ENCODE assay signal across 8 mouse cellular contexts in genomic region chr1:87245929-87246815, GRCm38 (mm10). TPM values are rescaled to one million over a fixed set of nuclear protein-coding genes. Genes with fewer than 3 reads are reported as not detected.
DNase-seq lines count a peak whose midpoint lies in the region; ATAC-seq and TF ChIP-seq lines count a peak whose summit lies in the region.

No protein-coding gene starts in this region.

- no peak overlapping the region for H3K4me3 ChIP-seq in G1E (ENCODE audit: low read depth, low read length)
- no peak overlapping the region for H3K4me3 ChIP-seq in forebrain, postnatal 0 days (ENCODE audit: low read depth, low read length)
- H3K4me3 ChIP-seq in lung, embryonic 14.5 days (ENCODE audit: low read depth, low read length): no peak overlapping the region

- peak; percentile 99 for TF ChIP-seq CTCF in G1E (IDR thresholded peaks at IDR 0.05; ENCODE audit: low read depth, low read length)
- peak; percentile 88 for TF ChIP-seq CTCF in forebrain, postnatal 0 days (IDR thresholded peaks at IDR 0.05; ENCODE audit: low read depth)
- peak; percentile 95 for TF ChIP-seq CTCF in lung, embryonic 14.5 days (IDR thresholded peaks at IDR 0.05; ENCODE audit: low read depth)

- peaks cover 10% of the 10 kb centered on the region for H3K27me3 ChIP-seq in G1E (ENCODE audit: insufficient read depth, low read length)
- no peaks in the 10 kb centered on the region for H3K27me3 ChIP-seq in forebrain, postnatal 0 days (ENCODE audit: insufficient read depth, low read length)
- H3K27me3 ChIP-seq in lung, embryonic 14.5 days (ENCODE audit: insufficient read depth, low read length): no peaks in the 10 kb centered on the region

- peaks cover 6% of the 10 kb centered on the region for H3K4me1 ChIP-seq in G1E (ENCODE audit: insufficient read depth, low read depth, low read length)
- no peaks in the 10 kb centered on the region for H3K4me1 ChIP-seq in forebrain, postnatal 0 days (ENCODE audit: insufficient read depth)
- no peaks in the 10 kb centered on the region for H3K4me1 ChIP-seq in lung, embryonic 14.5 days (ENCODE audit: insufficient read depth)

- H3K4me2 ChIP-seq in forebrain, postnatal 0 days (ENCODE audit: low read depth): peak overlapping the region; percentile 28
- H3K4me2 ChIP-seq in lung, embryonic 14.5 days: no peak overlapping the region

- peak; percentile 79 for DNase-seq in G1E (ENCODE audit: low spot score)
- DNase-seq in cerebellum, adult 18-20 months: peak; percentile 72 to 83
- DNase-seq in forebrain, postnatal 0 days: peak; percentile 81
- DNase-seq in heart, postnatal 4 days: peak; percentile 88
- peak; percentile 55 to 80 for DNase-seq in layer of hippocampus, adult 8-10 months (ENCODE audit: low spot score in 2 of 2)
- peak; percentile 90 for DNase-seq in lung, embryonic 14.5 days
- peak; percentile 70 for DNase-seq in ovary, postnatal 10 days (ENCODE audit: low spot score)
- peak; percentile 38 to 80 for DNase-seq in thymus, postnatal 10 days (ENCODE audit: low spot score in 2 of 2)

- H3K27ac ChIP-seq in forebrain, postnatal 0 days (ENCODE audit: low read depth, low read length): no peak overlapping the region
- H3K27ac ChIP-seq in lung, embryonic 14.5 days (ENCODE audit: low read depth): no peak overlapping the region

- H3K36me3 ChIP-seq in G1E (replicated peaks): no peaks in the 10 kb centered on the region
- no peaks in the 10 kb centered on the region for H3K36me3 ChIP-seq in forebrain, postnatal 0 days (ENCODE audit: insufficient read depth)
- no peaks in the 10 kb centered on the region for H3K36me3 ChIP-seq in lung, embryonic 14.5 days (ENCODE audit: insufficient read depth)

- ATAC-seq in G1E (ENCODE audit: extremely low read depth, insufficient number of reproducible peaks, low FRiP score, poor library complexity, severe bottlenecking): no peak
- ATAC-seq in forebrain, postnatal 0 days: peak; percentile 90
- ATAC-seq in lung, embryonic 14.5 days (ENCODE audit: insufficient read depth): peak; percentile 78

- H3K9ac ChIP-seq in forebrain, postnatal 0 days: no peak overlapping the region
- H3K9ac ChIP-seq in lung, embryonic 14.5 days: no peak overlapping the region

- no peaks in the 10 kb centered on the region for H3K9me3 ChIP-seq in G1E (replicated peaks)
- H3K9me3 ChIP-seq in forebrain, postnatal 0 days (ENCODE audit: low read length): no peaks in the 10 kb centered on the region
- H3K9me3 ChIP-seq in lung, embryonic 14.5 days (ENCODE audit: low read depth, low read length): no peaks in the 10 kb centered on the region

- 29% methylated on average over 22 of the region's 22 CpGs for whole genome bisulfite sequencing in forebrain, postnatal 0 days
- 23% methylated on average over 22 of the region's 22 CpGs for whole genome bisulfite sequencing in lung, embryonic 14.5 days

RNA-seq across cellular contexts. Expression of gene Efhd1, which starts 18.0 kb away (rescaled TPM):
- total RNA-seq in G1E (2014; fragmentation: Nextera tagmentation): not detected in 2 replicates
- 0.27 and 0.87 TPM in 2 replicates for total RNA-seq in G1E (2017)
- polyA plus RNA-seq in G1E (2012): not detected in 2 replicates
- total RNA-seq in forebrain, postnatal 0 days (2014; rRNA removed): 1.3 TPM in 2 replicates
- 1.9 and 2.2 TPM in 2 replicates for polyA plus RNA-seq in forebrain, postnatal 0 days (2015; fragmentation: Nextera tagmentation; extraction: Ambion mirVana)
- 1 to 10 TPM; 2.6 to 3.0 TPM for total RNA-seq in heart, postnatal 4 days (2021)
- total RNA-seq in layer of hippocampus, adult 8-10 months (2022): 10 to 100 TPM; 14.7 to 17.4 (median 16.3) TPM
- polyA plus RNA-seq in lung, embryonic 14.5 days (2014; fragmentation: Nextera tagmentation; extraction: Ambion mirVana): 0.11 TPM in 1 of 2 replicates, not detected in the other

RNA-seq across cellular contexts. Expression of gene Eif4e2, which starts 32.5 kb away (rescaled TPM):
- total RNA-seq in G1E (2014; fragmentation: Nextera tagmentation): 104 and 117 TPM in 2 replicates
- 265 and 286 TPM in 2 replicates for total RNA-seq in G1E (2017)
- 32.3 and 36.0 TPM in 2 replicates for polyA plus RNA-seq in G1E (2012)
- total RNA-seq in forebrain, postnatal 0 days (2014; rRNA removed): 71.5 and 81.7 TPM in 2 replicates
- polyA plus RNA-seq in forebrain, postnatal 0 days (2015; fragmentation: Nextera tagmentation; extraction: Ambion mirVana): 77.6 and 87.5 TPM in 2 replicates
- total RNA-seq in heart, postnatal 4 days (2021): 10 to 100 TPM; 71.3 to 72.5 TPM
- total RNA-seq in layer of hippocampus, adult 8-10 months (2022): 10 to 100 TPM; 54.7 to 68.0 (median 59.8) TPM
- polyA plus RNA-seq in lung, embryonic 14.5 days (2014; fragmentation: Nextera tagmentation; extraction: Ambion mirVana): 160 and 164 TPM in 2 replicates

RNA-seq across cellular contexts. Expression of gene Chrng, which starts 41.7 kb away (rescaled TPM):
- total RNA-seq in G1E (2014; fragmentation: Nextera tagmentation) (not detected in 2 replicates), G1E (2017) (0.12 and 0.16 TPM in 2 replicates)
- not detected in 2 replicates for polyA plus RNA-seq in G1E (2012)
- not detected in 2 replicates for total RNA-seq in forebrain, postnatal 0 days (2014; rRNA removed)
- not detected in 2 replicates for polyA plus RNA-seq in forebrain, postnatal 0 days (2015; fragmentation: Nextera tagmentation; extraction: Ambion mirVana)
- total RNA-seq in heart, postnatal 4 days (2021): under 1 TPM; 0.14 TPM
- not detected for total RNA-seq in layer of hippocampus, adult 8-10 months (2022)
- not detected in 2 replicates for polyA plus RNA-seq in lung, embryonic 14.5 days (2014; fragmentation: Nextera tagmentation; extraction: Ambion mirVana)

RNA-seq across cellular contexts. Expression of gene Chrnd, which starts 55.8 kb away (rescaled TPM):
- not detected in 2 replicates for total RNA-seq in G1E (2014; fragmentation: Nextera tagmentation)
- not detected in 2 replicates for total RNA-seq in G1E (2017)
- polyA plus RNA-seq in G1E (2012): not detected in 2 replicates
- total RNA-seq in forebrain, postnatal 0 days (2014; rRNA removed): not detected in 2 replicates
- polyA plus RNA-seq in forebrain, postnatal 0 days (2015; fragmentation: Nextera tagmentation; extraction: Ambion mirVana): not detected in 2 replicates
- total RNA-seq in heart, postnatal 4 days (2021): not detected
- total RNA-seq in layer of hippocampus, adult 8-10 months (2022): not detected
- not detected in 2 replicates for polyA plus RNA-seq in lung, embryonic 14.5 days (2014; fragmentation: Nextera tagmentation; extraction: Ambion mirVana)
